Mouse (Mus musculus): Measurements from ENCODE around the gene Ncor2. TPM values are rescaled to one million over a fixed set of nuclear protein-coding genes. Genes with fewer than 3 reads are reported as not detected.

Ncor2 gene
- polyA plus RNA-seq, 1 experiment from 2014 or later: 21.2 TPM

Other genes with a start within 250 kb of the Ncor2 start
- 7.8 and 9.2 TPM in 2 replicates for gene Rflna, start 176.0 kb downstream of the Ncor2 start, polyA plus RNA-seq (2014; fragmentation: Nextera tagmentation; extraction: Ambion mirVana)
- 20.4 and 22.6 TPM in 2 replicates for gene Scarb1, start 161.9 kb upstream of the Ncor2 start, polyA plus RNA-seq (2014; fragmentation: Nextera tagmentation; extraction: Ambion mirVana)
- 0.59 TPM in 1 of 2 replicates, not detected in the other for gene Gm10382, start 210.1 kb upstream of the Ncor2 start, polyA plus RNA-seq (2014; fragmentation: Nextera tagmentation; extraction: Ambion mirVana)
- 1,074 and 1,099 TPM in 2 replicates for gene Ubc, start 211.0 kb upstream of the Ncor2 start, polyA plus RNA-seq (2014; fragmentation: Nextera tagmentation; extraction: Ambion mirVana)